Mouse (Mus musculus) cerebellum, adult 9-10 months (tissue): ENCODE data around the gene Tmem175.

Experiments
- DNase-seq: peaks from one replicate; pipeline ENCODE4 v3.0.0; 2022

The Tmem175 gene

GRCm38 (mm10) chr5:108654444-108654990, 24.9 kb downstream of the Tmem175 start:
- no peak for DNase-seq

GRCm38 (mm10) chr5:108655381-108655780, 25.8 kb downstream of the Tmem175 start:
- no peak for DNase-seq

- no peak for DNase-seq
These were observed 26.5 kb downstream of the Tmem175 start for GRCm38 (mm10) chr5:108655891-108656650.

GRCm38 (mm10) chr5:108657406-108657805, 27.8 kb downstream of the Tmem175 start:
- DNase-seq = no peak

GRCm38 (mm10) chr5:108658611-108659010, 29.0 kb downstream of the Tmem175 start:
- DNase-seq = no peak

- no peak for DNase-seq
These were observed 30.4 kb downstream of the Tmem175 start, which contains the start of gene Idua for GRCm38 (mm10) chr5:108659698-108660631. Gene Idua (plus strand): TSS chr5:108660331.

- DNase-seq = peak; percentile 92
These were observed 31.2 kb downstream of the Tmem175 start for GRCm38 (mm10) chr5:108660632-108661268.

- DNase-seq = no peak
These were observed 33.2 kb downstream of the Tmem175 start for GRCm38 (mm10) chr5:108662772-108663171.

GRCm38 (mm10) chr5:108665066-108665465, 35.5 kb downstream of the Tmem175 start:
- DNase-seq = no peak

- DNase-seq = no peak
These were observed 37.8 kb downstream of the Tmem175 start for GRCm38 (mm10) chr5:108667370-108667769.

- no peak for DNase-seq
These were observed 38.9 kb downstream of the Tmem175 start for GRCm38 (mm10) chr5:108668387-108668932.

GRCm38 (mm10) chr5:108668977-108669936, 39.7 kb downstream of the Tmem175 start, which contains the start of gene Dgkq:
Gene Dgkq (minus strand): TSS chr5:108669672.
- peak; percentile 93 for DNase-seq

- DNase-seq = no peak
These were observed 40.4 kb downstream of the Tmem175 start for GRCm38 (mm10) chr5:108669986-108670385.

- DNase-seq = no peak
These were observed 41.2 kb downstream of the Tmem175 start for GRCm38 (mm10) chr5:108670785-108671184.

GRCm38 (mm10) chr5:108671757-108672156, 42.2 kb downstream of the Tmem175 start:
- no peak for DNase-seq

- DNase-seq = no peak
These were observed 45.1 kb downstream of the Tmem175 start for GRCm38 (mm10) chr5:108674624-108675023.

GRCm38 (mm10) chr5:108675251-108675816, 45.8 kb downstream of the Tmem175 start, which contains the start of gene Slc26a1:
Gene Slc26a1 (minus strand): TSS chr5:108675569.
- DNase-seq = no peak

GRCm38 (mm10) chr5:108676772-108677498, 47.4 kb downstream of the Tmem175 start:
- DNase-seq = no peak

- DNase-seq = peak; percentile 69
These were observed 48.2 kb downstream of the Tmem175 start for GRCm38 (mm10) chr5:108677605-108678295.
